Mouse (Mus musculus) ES-E14 (cell line): Measurements from ENCODE around the gene Ift88. TPM values are rescaled to one million over a fixed set of nuclear protein-coding genes. Genes with fewer than 3 reads are reported as not detected.
"Not testable (repeated sequence)": the region's sequence is repeated elsewhere in the genome, so short reads cannot be mapped to it uniquely, and the experiment has no call there.

Experiments
- DNase-seq: peaks from one replicate; pipeline ENCODE4 v3.0.0-alpha.2; 2013; ENCODE audit warnings: low read depth, low spot score
- H3K27ac ChIP-seq: 2 replicates; pipeline ENCODE4 v1.5.1; 2012; ENCODE audit warnings: low read depth, mild to moderate bottlenecking, low read length, moderate library complexity, mixed read lengths; ENCODE audit not compliant: poor library complexity, insufficient read depth, severe bottlenecking
- H3K36me3 ChIP-seq: 2 replicates; pipeline ENCODE4 v1.6.1; 2012; ENCODE audit warnings: mild to moderate bottlenecking, low read length, moderate library complexity, mixed read lengths; ENCODE audit not compliant: control insufficient read depth, poor library complexity, insufficient read depth, severe bottlenecking
- H3K4me1 ChIP-seq, 2 experiments: fragments of 150-350 bp in 1 of 2; sonication (generic) in 1 of 2; 2 replicates each; pipeline ENCODE4 v1.6.1; 2012; ENCODE audit warnings: low read length in 2 of 2, mild to moderate bottlenecking in 1 of 2, mixed read lengths in 1 of 2; ENCODE audit not compliant: control insufficient read depth in 2 of 2, insufficient read depth in 2 of 2, poor library complexity in 1 of 2
- H3K4me3 ChIP-seq, 2 experiments: fragments of 150-350 bp in 1 of 2; sonication (generic) in 1 of 2; 2 replicates each; pipeline ENCODE4 v1.5.1; 2012; ENCODE audit warnings: low read length in 2 of 2, low read depth in 1 of 2, mild to moderate bottlenecking in 1 of 2, mixed read lengths in 1 of 2; ENCODE audit not compliant: insufficient read depth in 1 of 2, poor library complexity in 1 of 2, severe bottlenecking in 1 of 2
- H3K9ac ChIP-seq: 2 replicates; pipeline ENCODE4 v1.6.1; 2012; ENCODE audit warnings: low read depth, mild to moderate bottlenecking, low read length, mixed read lengths; ENCODE audit not compliant: poor library complexity, insufficient read depth, severe bottlenecking
- H3K9me3 ChIP-seq: fragments of 150-350 bp; sonication (generic); 2 replicates; pipeline ENCODE4 v1.6.1; 2012; ENCODE audit warnings: low read depth, mild to moderate bottlenecking, low read length; ENCODE audit not compliant: control insufficient read depth, insufficient read depth
- CHD2 ChIP-seq: IDR thresholded peaks from 2 replicates; pipeline ENCODE4 v1.6.1; 2014; ENCODE audit warnings: mild to moderate bottlenecking, low read depth, low read length, inconsistent platforms
- HCFC1 ChIP-seq: IDR thresholded peaks from 2 replicates; pipeline ENCODE4 v1.6.1; 2012; ENCODE audit warnings: low read length, inconsistent platforms, borderline replicate concordance; ENCODE audit not compliant: insufficient read depth
- MAFK ChIP-seq: IDR thresholded peaks from 2 replicates; pipeline ENCODE4 v1.6.1; 2014; ENCODE audit warnings: mild to moderate bottlenecking, low read depth, low read length, inconsistent platforms; ENCODE audit not compliant: insufficient read depth
- ZC3H11A ChIP-seq: IDR thresholded peaks from 2 replicates; pipeline ENCODE4 v1.6.1; 2012; ENCODE audit warnings: low read depth, mild to moderate bottlenecking, inconsistent platforms, low read length, borderline replicate concordance
- ZNF384 ChIP-seq: IDR thresholded peaks from 2 replicates; pipeline ENCODE4 v1.6.1; 2012; ENCODE audit warnings: low read depth, low read length, inconsistent platforms
- in situ Hi-C, 2 experiments: fragments of 600-800 bp; cut with MboI; formaldehyde crosslinking; loops; one replicate each; pipeline ENCODE4 v1.15.1; 2025; ENCODE audit warnings: low sequenced_read_pairs in 2 of 2, inconsistent platforms in 1 of 2; ENCODE audit not compliant: unreplicated experiment in 2 of 2
- total RNA-seq: library from RNA; depleted of rRNA; stranded (reverse); fragments of 300-350 nt; gene quantifications from 2 replicates; pipeline ENCODE4 v1.2.3, GENCODE M21; 2012

Ift88 gene
- total RNA-seq, 1 experiment: 3.6 TPM

DNA sequence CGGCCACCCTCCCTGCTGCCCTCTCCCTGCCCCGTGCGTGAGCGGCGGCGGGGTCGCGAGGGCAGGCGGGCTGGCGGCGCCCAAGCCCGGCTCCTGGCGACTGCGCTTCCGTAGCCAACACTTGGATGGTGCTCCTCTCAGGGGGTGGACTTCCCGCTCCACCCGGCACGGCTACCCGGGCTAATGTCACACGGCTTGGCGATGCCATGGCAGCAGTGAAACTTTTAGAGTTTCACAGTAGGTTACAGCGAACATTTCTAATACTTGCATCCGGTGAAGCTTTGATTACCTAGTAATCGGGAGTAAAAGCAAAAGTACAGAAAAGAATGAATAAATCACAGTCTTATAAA is 325 bp downstream of the Ift88 start:
- Histone ChIP-seq H3K4me1 (peaks cover 0 to 2% of the 10 kb centered on the region in 2 experiments; a peak in 1 of 4 replicates), H3K9me3 (no peaks in the 10 kb centered on the region), H3K4me3 (peak overlapping the region; percentile 76 to 91), H3K9ac (peak overlapping the region; percentile 83), H3K36me3 (no peaks in the 10 kb centered on the region), H3K27ac (no peak overlapping the region)
- TF ChIP-seq MAFK: no peak
- DNase-seq: no peak
- in situ Hi-C loops: no loop called here

DNA sequence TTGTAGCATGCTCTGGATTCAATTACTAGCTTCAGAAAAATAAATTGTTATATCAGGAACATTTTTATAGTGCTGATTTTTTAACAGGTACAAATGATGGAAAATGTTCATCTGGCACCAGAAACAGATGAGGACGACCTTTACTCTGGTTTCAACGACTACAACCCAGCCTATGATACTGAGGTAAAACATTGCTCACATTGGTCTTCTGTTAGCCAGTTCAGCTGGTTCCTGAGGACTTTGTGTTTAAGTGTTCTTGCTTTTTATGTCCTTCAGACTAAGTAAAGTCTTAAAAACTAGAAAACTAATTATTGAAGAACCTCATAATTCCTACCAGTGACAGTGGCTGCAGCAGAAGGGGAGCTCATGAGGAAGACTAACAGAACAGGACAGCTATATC is 6.6 kb downstream of the Ift88 start:
- TF ChIP-seq ZNF384 (no peak), HCFC1 (no peak), MAFK (no peak), CHD2 (no peak), ZC3H11A (no peak)
- Histone ChIP-seq H3K27ac (no peak overlapping the region), H3K4me3 (no peak overlapping the region), H3K36me3 (no peaks in the 10 kb centered on the region), H3K9me3 (no peaks in the 10 kb centered on the region), H3K9ac (no peak overlapping the region), H3K4me1 (no peaks in the 10 kb centered on the region)
- in situ Hi-C loops: no loop called here
- DNase-seq: no peak

DNA sequence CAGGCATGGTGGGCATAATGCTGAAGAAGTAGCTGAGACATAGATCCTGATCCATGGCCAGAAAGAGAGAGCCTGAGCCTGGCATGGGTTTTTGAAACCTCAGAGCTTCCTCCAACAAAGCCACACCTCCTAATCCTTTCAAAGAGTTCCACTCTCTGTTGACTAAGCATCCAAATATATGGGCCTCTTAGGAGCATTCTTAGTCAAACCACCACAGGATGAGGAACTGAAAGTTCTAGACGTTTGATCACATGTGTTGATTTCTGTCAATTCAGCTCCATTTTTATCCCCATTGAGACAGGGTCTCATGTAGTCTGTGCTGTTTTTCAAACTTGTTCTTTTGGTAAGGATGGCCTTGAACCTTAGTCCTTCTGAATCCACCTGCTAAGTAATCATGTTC is 28.7 kb downstream of the Ift88 start:
- in situ Hi-C loops: no loop called here
- H3K9ac ChIP-seq: no peak overlapping the region
- H3K4me3 ChIP-seq: no peak overlapping the region
- no peak overlapping the region for H3K27ac ChIP-seq
- TF ChIP-seq ZC3H11A (no peak), CHD2 (no peak), HCFC1 (no peak), ZNF384 (no peak), MAFK (no peak)
- no peaks in the 10 kb centered on the region for H3K9me3 ChIP-seq
- H3K4me1 ChIP-seq: no peaks in the 10 kb centered on the region
- DNase-seq: no peak
- H3K36me3 ChIP-seq: no peaks in the 10 kb centered on the region

GRCm38 (mm10) chr14:57459883-57460282 is 36.0 kb downstream of the Ift88 start:
- TF ChIP-seq HCFC1 (no peak), ZC3H11A (no peak), MAFK (no peak), ZNF384 (no peak), CHD2 (no peak)
- H3K9me3 ChIP-seq: no peaks in the 10 kb centered on the region
- no peaks in the 10 kb centered on the region for H3K4me1 ChIP-seq
- DNase-seq: no peak
- H3K27ac ChIP-seq: no peak overlapping the region
- H3K36me3 ChIP-seq: no peaks in the 10 kb centered on the region
- no peak overlapping the region for H3K4me3 ChIP-seq
- H3K9ac ChIP-seq: no peak overlapping the region
- in situ Hi-C loops: no loop called here

DNA sequence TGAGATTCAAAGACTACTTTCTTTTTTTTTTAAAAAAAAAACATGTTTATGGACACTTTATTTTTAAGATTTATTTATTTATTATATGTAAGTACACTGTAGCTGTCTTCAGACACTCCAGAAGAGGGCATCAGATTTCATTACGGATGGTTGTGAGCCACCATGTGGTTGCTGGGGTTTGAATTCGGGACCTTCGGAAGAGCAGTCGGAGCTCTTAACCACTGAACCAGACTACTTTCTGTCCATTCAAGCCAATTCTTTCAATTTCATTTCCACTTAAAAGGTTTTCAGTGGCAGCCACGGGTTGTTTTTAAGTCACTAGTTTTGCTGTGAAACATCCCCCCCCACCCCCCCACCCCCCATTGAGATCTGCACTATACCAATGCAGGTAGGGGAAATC is 36.5 kb downstream of the Ift88 start:
- in situ Hi-C loops, H3K9ac ChIP-seq: not testable (repeated sequence)

More for the DNA sequence above, 36.5 kb downstream of the Ift88 start:
- H3K36me3 ChIP-seq, H3K4me3 ChIP-seq, H3K27ac ChIP-seq, DNase-seq, H3K9me3 ChIP-seq, H3K4me1 ChIP-seq: not testable (repeated sequence)
